Mouse (Mus musculus) CD4-positive, CD25-positive, alpha-beta regulatory T cell, adult 4 months (primary cell): ENCODE results near the gene Ccdc159. TPM values are rescaled to one million over a fixed set of nuclear protein-coding genes. Genes with fewer than 3 reads are reported as not detected.
A peak's percentile ranks its signal among the peaks of the same experiment; 100 is the strongest.

Experiments used
- ATAC-seq: one replicate; pipeline ENCODE4 v1.8.0; 2017
- polyA plus RNA-seq, 2 experiments: library from polyadenylated mRNA; unstranded; fragments of 100-300 nt; shearing (Covaris generic); gene quantifications; one replicate each; pipeline ENCODE4 v1.2.1; 2017

The Ccdc159 gene
- polyA plus RNA-seq: under 1 TPM in 1 of 2 experiments, not detected in 1; 0.94 TPM

- ATAC-seq: peak; percentile 67
These were observed at the start of gene Ccdc159, which contains the start of gene Tmem205 for GRCm38 (mm10) chr9:21927208-21927753. Ccdc159 (plus strand) TSS chr9:21927471. Tmem205 (minus strand) TSS chr9:21927556.

- no peak for ATAC-seq
These were observed 38.0 kb upstream of the Ccdc159 start for GRCm38 (mm10) chr9:21889229-21889628.

GRCm38 (mm10) chr9:21901223-21901820, 25.9 kb upstream of the Ccdc159 start:
- peak; percentile 99 for ATAC-seq

- ATAC-seq: no peak
These were observed 23.2 kb upstream of the Ccdc159 start for GRCm38 (mm10) chr9:21904031-21904430.

GRCm38 (mm10) chr9:21908216-21908615, 19.1 kb upstream of the Ccdc159 start:
- ATAC-seq: no peak

DNA sequence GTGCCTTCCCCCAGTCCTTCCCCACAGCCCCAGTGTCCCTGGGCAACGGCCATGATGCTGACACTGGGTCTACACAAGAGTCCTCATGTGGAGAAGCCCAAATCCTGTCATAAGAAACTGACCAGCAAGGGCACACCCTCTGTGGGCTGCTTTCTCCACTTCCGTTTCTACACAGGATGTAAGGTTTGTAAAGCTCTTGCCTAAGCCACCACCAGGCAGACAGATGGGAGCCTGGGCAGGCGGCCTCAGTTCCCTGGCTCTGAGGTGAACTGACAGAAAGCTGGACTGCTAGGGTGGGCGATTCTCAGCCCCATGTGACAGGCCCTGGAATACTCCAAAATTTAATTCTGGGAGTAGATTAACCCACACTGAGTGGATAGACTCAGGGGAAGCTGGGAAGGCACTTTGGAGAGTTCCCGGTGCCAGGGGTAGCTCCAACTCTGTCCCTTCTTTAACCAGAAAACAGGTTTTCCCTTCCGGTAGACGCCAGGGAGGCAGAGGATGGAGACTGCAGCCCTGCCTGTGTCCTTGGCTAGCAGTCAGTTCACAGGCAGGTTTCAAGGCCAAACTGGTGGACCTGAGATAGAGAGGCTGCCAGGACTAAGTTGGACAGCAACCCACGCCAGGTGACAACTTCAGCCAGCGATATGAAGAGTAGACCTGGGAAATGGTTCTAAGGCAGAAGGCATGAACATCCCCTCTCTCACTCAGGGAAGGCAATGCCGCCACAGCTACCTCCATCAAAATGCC, 17.6 kb upstream of the Ccdc159 start:
- ATAC-seq: no peak

DNA sequence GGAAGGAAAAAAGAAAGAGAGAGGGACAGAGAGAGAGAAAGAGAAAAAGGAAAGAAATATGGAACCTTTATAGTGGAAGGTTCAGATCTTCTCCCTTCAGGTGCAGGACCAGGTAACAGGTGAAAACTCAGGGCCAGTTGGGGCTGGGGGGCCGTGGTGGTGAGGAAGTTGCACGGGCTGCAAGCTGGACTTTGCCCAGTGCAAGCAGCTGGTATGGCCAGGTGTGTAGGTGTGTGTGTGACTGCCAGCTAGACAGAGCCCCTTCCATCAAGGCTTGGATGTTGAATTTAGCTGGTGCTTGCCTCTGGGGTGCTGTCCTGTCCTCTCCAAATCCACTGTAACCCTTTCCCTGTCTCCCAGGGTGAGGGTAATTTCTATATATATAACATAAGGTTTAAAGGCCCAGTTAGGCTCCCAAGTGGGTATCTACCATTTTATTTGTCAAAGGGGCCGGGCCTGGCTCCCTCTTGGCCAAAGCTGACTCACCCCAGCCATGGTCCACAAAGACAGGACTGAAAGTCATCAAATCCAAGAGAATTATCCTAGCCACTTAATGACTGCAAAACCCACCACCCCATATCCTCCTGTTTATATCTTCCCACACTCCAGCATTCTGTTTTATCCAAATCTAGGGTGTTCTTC, 10.3 kb upstream of the Ccdc159 start:
- no peak for ATAC-seq

GRCm38 (mm10) chr9:21917493-21918034, 9.7 kb upstream of the Ccdc159 start:
- ATAC-seq: no peak

- peak; percentile 94 for ATAC-seq
These were observed 9.2 kb upstream of the Ccdc159 start, which contains the start of gene Rab3d for GRCm38 (mm10) chr9:21918035-21918592. Rab3d (minus strand) TSS chr9:21918192.

GRCm38 (mm10) chr9:21918692-21919384, 8.4 kb upstream of the Ccdc159 start:
- no peak for ATAC-seq

DNA sequence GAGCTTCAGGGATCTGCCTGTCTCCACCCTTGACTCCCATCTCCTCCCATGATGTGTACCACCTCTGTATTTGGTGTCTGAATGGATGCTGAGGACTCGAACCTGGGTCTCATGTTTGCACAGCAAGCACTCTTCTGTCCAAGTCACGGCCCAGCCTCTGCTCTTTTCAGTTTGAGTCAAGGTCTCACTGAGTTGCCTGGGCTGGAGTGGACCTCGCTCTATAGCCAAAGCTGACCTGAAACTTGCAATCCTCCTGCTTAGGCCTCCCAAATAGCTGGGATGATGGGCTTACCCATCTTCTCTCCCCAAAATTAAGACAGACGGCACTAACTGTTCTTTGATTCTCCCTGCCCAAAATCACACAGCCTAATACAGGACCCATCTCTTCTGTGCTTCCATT, 4.2 kb upstream of the Ccdc159 start:
- ATAC-seq: no peak

DNA sequence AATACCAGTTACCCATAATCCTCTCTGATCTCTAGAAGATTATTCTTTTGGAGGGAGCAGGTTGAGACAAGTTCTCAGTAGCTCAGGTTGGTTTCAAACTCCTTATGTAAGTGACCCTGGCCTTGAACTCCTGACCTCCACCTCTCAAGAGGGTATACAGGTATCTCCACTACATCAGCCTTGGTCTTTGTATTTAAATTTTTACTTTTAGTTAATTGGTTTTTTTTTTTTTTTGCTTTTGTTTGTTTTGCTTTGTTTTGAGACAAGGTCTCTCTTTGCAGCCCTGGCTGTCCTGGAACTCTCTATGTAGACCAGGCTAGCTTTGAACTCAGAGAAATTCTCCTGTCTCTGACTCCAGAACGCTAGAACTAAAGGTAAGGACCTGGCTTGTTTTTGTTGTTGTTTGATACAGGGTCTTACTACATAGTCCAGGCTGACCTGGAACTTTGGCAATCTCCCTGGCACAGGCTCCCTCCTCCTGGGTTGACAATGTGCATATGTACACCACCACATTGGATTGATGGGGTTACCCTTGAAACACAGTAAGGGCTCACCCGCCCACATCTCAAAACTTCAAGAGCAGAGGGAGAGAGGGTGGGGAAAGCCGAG, 3.7 kb upstream of the Ccdc159 start:
- ATAC-seq: no peak

- ATAC-seq: no peak
These were observed 3.2 kb upstream of the Ccdc159 start for GRCm38 (mm10) chr9:21924099-21924493.

GRCm38 (mm10) chr9:21925034-21925433, 2.2 kb upstream of the Ccdc159 start:
- no peak for ATAC-seq

DNA sequence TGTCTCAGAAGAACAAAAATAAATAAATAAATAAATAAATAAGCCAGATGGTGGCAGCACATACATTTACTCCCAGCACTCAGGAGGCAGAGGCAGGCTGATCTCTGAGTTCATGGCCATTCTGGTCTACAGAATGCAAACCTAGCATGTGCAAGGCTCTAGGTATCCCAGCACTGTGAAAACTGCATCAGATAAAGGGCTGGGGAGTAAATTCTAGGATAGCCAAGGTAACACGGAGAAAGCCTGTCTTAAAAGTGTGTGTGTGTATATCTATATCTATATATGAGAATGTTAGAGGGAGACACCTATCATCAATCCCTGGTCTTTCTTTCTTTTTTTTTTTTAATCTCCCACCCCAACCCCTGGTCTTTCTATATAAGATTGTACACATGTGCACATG, 1.8 kb upstream of the Ccdc159 start:
- ATAC-seq: no peak

- no peak for ATAC-seq
These were observed 1.1 kb upstream of the Ccdc159 start for GRCm38 (mm10) chr9:21926155-21926554.

DNA sequence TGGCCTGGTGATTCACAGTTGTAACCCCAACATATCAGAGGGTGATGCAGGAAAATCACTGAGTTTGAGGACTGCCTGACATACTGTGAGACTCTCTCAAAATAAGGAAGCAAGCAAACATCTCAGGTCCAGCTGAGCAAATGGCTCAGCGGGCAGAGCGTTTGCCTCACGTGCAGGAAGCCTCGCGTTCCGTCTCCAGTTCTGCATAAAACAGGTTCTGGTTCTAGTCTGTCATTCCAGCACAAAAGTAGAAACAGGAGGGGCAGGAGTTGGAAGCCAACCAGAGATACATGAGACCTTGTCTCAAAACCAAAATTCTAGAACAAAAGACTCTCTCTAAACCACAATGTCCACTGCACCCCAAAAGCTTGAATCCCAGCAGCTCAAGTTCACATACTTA, 487 bp upstream of the Ccdc159 start:
- no peak for ATAC-seq

DNA sequence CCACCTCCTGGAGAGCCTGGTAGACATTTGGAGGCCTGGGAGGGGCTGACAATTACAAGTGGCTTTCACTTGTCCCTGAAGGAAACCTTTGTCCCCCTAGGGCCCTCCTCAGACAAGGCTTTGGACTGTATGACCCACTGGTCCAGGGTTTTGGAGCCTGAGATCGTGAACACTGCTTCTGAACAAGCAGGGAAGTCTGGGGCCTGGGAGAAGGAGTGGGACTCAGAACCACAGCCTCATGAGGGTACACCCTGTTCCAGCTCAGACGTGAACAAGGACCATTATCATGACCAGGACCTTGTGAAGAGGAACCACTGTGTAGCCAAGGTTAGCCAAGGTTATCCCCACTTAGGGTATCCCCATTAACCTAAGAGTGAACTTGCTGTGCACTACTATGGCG, 1.9 kb downstream of the Ccdc159 start:
- ATAC-seq: no peak

DNA sequence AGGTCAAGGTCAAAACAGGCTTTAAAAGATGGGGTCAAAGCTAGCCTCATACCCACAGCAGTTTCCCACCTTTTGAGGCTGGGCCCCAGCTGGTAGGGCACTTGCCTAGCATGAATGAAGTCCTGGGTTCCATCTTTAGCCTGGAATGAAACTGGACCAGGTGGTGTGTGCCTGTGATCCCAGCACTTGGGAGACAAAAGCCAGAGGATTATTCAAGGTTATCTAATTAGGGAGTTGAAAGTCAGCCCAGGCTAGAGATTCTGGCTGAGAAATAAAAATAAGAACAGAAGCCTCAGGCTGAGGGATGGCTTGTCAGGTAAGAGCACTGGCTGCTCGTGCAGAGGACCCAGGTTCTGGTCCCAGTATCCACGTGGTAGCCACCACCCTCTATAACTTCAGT, 4.7 kb downstream of the Ccdc159 start:
- ATAC-seq: no peak

DNA sequence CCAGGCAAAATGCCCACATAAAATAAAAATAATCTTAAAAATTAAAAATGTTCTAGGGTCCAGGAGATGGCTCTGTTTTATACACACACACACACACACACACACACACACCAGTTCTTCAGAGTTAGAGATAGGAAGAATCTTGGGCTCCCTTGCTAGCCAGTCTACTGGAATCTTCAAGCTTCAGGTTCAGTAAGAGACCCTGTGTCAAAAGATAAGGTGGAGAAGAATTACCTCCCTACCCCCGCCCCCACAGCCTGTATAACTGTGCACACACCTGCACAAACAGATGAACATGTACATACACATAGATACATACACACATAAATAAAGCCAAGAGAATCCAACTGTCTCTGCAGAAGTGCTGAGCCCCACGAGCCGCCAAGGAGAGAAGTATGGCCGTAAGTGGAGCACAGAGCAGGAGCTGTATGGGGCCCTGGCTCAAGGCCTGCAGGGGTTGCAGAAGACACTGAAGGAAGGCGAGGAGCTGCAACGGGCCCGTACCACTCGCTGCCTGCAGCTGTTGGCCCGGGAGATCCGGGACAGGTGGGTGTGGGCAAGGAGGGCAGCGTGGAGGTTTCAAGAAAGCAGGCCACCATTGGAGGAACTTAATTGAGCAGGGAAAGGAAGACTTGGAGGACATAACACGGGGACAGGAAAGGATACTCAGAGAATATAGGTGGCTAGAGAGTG, 5.3 kb downstream of the Ccdc159 start:
- no peak for ATAC-seq

- ATAC-seq: no peak
These were observed 6.8 kb downstream of the Ccdc159 start for GRCm38 (mm10) chr9:21934021-21934420.
